Mouse (Mus musculus) heart, embryonic 11.5 days (tissue): Measurements from ENCODE around the gene Nos1ap. TPM values are rescaled to one million over a fixed set of nuclear protein-coding genes. Genes with fewer than 3 reads are reported as not detected.

Experiments used
- ATAC-seq: fragments of 200-750 bp; cut with Nextera tagmentation; replicated peaks from 2 replicates; pipeline ENCODE4 v1.8.0; 2017; ENCODE audit warnings: moderate library complexity; ENCODE audit not compliant: insufficient number of reproducible peaks, low FRiP score, low TSS enrichment
- H3K27ac ChIP-seq: fragments of 300-500 bp; sonication (generic); 2 replicates; pipeline ENCODE4 v1.5.1; 2014; ENCODE audit warnings: mild to moderate bottlenecking, low read depth, low read length
- H3K27me3 ChIP-seq: fragments of 300-500 bp; sonication (generic); 2 replicates; pipeline ENCODE4 v1.6.1; 2014; ENCODE audit warnings: mild to moderate bottlenecking, low read length, mixed read lengths; ENCODE audit not compliant: control insufficient read depth, insufficient read depth
- H3K36me3 ChIP-seq: fragments of 300-500 bp; sonication (generic); 2 replicates; pipeline ENCODE4 v1.6.1; 2014; ENCODE audit warnings: mild to moderate bottlenecking, low read length, moderate library complexity, mixed read lengths; ENCODE audit not compliant: control insufficient read depth, insufficient read depth
- H3K4me1 ChIP-seq: fragments of 300-500 bp; sonication (generic); 2 replicates; pipeline ENCODE4 v1.6.1; 2014; ENCODE audit warnings: low read length; ENCODE audit not compliant: control insufficient read depth, insufficient read depth
- H3K4me2 ChIP-seq: fragments of 300-500 bp; sonication (generic); 2 replicates; pipeline ENCODE4 v1.6.1; 2014; ENCODE audit warnings: mild to moderate bottlenecking, moderate library complexity
- H3K4me3 ChIP-seq: fragments of 300-500 bp; sonication (generic); 2 replicates; pipeline ENCODE4 v1.5.1; 2014; ENCODE audit warnings: low read depth, low read length
- H3K9ac ChIP-seq: fragments of 300-500 bp; sonication (generic); 2 replicates; pipeline ENCODE4 v1.6.1; 2014; ENCODE audit warnings: mild to moderate bottlenecking, low read depth, low read length, moderate library complexity
- H3K9me3 ChIP-seq: fragments of 300-500 bp; sonication (generic); replicated peaks from 2 replicates; pipeline ENCODE4 v1.6.1; 2016; ENCODE audit warnings: low read length; ENCODE audit not compliant: control insufficient read depth
- WGBS: fragments of 180-500 bp; shearing (Covaris S2); extraction: QIAGEN DNeasy Blood & Tissue Kit; methylation state at CpG from one replicate; pipeline ENCODE4 v1.1.7; 2014; ENCODE audit not compliant: insufficient replicate concordance; 5-methylcytosine and 5-hydroxymethylcytosine counted together
- polyA plus RNA-seq: library from polyadenylated mRNA; unstranded; fragments of >200 nt; fragmentation: Nextera tagmentation; extraction: Ambion mirVana; gene quantifications from 2 replicates; pipeline ENCODE4 v1.2.1, GENCODE M21; 2014

The Nos1ap gene
- polyA plus RNA-seq, 1 experiment from 2014 or later: 15.5 TPM

DNA sequence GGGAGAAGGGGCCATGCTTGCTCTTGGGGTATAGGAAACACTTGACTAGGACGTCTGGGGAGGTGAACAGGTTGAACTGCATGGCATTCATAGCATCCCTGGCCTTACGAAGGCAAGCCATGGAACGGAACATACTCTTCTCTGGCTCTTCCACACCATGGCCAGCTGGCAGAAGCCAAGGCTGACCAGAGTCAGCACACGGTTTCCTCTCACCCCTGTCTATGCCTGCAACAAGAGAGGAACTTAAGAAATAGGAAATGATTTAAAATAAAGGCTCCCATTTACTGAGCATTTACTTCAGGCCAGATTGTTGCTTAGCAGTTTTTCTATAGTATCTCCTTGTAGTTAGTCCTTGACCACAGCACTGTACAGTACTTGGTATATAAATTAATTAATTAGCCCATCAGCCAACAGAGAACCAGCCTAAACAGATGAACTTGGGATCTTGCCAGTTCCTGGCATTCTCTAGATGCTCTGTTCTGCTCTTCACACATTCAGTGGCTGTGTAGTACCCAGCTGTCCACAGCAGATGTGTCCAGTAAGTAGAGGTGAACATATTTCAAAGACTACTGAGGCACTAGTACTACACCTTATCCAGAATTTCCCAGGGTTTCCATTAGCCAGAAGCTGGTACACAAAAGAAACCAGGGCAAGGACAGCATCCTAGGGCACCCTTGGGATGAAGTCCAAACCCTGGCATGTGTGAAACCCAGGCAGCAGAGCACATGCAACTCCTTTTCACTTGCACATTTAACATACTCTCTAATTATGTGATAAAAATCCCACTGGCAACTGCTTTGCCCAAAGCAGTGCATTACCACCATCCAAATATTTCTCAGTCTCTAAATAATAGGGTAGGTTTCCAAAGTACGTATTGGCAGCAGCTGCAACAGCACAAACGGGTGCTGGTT, 123.3 kb downstream of the Nos1ap start:
- Histone ChIP-seq H3K4me3 (no peak overlapping the region), H3K27ac (no peak overlapping the region), H3K36me3 (no peaks in the 10 kb centered on the region), H3K4me2 (no peak overlapping the region), H3K4me1 (peaks cover 7% of the 10 kb centered on the region; the same call in 1 of the 2 replicates), H3K27me3 (no peaks in the 10 kb centered on the region), H3K9ac (no peak overlapping the region), H3K9me3 (no peaks in the 10 kb centered on the region)
- WGBS: 73% methylated on average over 6 of the region's 6 CpGs
- no peak for ATAC-seq

DNA sequence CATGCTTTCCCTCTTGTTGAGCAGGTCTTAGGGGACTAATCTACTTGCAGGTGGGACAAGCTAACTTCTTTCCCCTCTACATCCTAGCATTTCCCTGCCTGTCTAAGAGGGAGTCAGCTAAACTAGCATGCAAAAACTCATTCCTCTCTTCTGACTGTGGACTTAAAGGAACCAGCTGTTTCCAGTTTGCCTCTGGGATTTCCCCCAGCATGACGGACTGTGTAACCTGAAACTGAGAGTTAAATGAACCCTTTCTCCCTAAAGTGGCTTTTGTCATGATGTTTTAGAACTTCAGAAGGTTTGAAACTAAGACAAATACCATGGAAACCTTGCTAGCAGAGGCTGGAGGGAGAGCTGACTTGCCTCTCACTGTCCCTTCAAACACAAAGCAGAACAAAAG, 127.5 kb downstream of the Nos1ap start:
- no peaks in the 10 kb centered on the region for H3K36me3 ChIP-seq
- H3K9ac ChIP-seq: no peak overlapping the region
- no peak overlapping the region for H3K27ac ChIP-seq
- ATAC-seq: no peak
- no peaks in the 10 kb centered on the region for H3K27me3 ChIP-seq
- H3K9me3 ChIP-seq: no peaks in the 10 kb centered on the region
- no peak overlapping the region for H3K4me3 ChIP-seq
- WGBS: 70% methylated on average over 1 of the region's 1 CpGs
- H3K4me2 ChIP-seq: no peak overlapping the region
- H3K4me1 ChIP-seq: peaks cover 23% of the 10 kb centered on the region

DNA sequence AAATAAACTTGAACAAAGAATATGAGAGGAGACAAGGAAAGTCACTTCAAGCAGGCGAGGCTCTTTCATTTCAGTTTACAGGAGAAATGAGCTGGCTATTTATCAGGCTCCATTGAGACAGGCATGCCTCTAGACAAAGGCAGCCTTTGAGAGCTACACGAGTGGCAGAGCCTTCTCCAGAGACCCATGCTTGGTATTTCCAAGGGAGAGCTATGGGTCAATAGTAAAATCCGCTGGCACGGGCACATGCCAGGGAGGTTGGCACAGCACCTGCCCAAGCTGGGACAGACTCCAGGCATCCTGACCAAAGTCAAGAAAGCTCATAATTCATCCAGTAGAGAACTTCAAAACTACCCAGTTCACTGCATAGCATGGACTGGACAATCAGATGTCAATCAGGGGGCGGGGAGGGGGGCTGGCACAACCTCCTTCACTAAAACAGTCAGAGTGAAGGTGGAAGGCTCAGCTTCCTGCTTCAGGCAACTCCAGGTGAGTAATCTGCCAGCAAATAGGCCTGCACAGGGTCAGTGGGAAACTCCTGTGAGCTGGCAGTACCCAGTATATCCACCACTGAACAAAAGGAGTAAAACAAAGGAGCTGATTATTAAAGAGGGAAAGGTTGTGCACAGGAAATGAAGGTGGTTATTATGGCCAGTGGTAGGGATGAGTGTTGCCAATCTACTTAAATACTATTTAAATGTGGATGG, 129.6 kb downstream of the Nos1ap start:
- Histone ChIP-seq H3K4me3 (no peak overlapping the region), H3K4me1 (peaks cover 16% of the 10 kb centered on the region), H3K27ac (no peak overlapping the region), H3K4me2 (no peak overlapping the region), H3K27me3 (no peaks in the 10 kb centered on the region), H3K9me3 (no peaks in the 10 kb centered on the region), H3K36me3 (no peaks in the 10 kb centered on the region), H3K9ac (no peak overlapping the region)
- 75% methylated on average over 5 of the region's 5 CpGs for WGBS
- no peak for ATAC-seq

DNA sequence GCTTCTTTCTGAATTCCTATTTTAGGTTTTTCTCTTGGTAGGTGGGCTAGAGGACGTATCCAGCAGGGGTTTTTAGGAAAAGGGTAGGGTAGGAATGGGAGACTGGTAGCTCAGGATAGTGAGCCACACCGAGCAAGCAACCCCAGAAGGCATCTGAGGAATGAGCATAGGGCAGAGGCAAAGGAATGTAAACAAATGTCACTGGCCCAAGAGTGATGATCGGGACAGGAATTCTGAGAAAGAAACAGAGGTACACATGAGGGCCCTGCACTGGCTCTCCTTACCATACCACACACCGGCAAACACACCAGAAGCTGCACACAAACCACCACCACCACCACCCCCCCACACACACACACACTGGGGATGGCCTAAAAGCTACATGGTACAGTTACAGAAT, 132.0 kb downstream of the Nos1ap start:
- no peaks in the 10 kb centered on the region for H3K9me3 ChIP-seq
- peaks cover 20% of the 10 kb centered on the region for H3K4me1 ChIP-seq
- no peak overlapping the region for H3K27ac ChIP-seq
- 10% methylated on average over 4 of the region's 4 CpGs for WGBS
- 0 out of 2 replicates have a peak, but pooled peaks cover 3% of the 10 kb centered on the region for H3K36me3 ChIP-seq
- no peaks in the 10 kb centered on the region for H3K27me3 ChIP-seq
- no peak overlapping the region for H3K4me3 ChIP-seq
- H3K4me2 ChIP-seq: no peak overlapping the region; the same call in 1 of the 2 replicates
- ATAC-seq: no peak
- no peak overlapping the region for H3K9ac ChIP-seq

DNA sequence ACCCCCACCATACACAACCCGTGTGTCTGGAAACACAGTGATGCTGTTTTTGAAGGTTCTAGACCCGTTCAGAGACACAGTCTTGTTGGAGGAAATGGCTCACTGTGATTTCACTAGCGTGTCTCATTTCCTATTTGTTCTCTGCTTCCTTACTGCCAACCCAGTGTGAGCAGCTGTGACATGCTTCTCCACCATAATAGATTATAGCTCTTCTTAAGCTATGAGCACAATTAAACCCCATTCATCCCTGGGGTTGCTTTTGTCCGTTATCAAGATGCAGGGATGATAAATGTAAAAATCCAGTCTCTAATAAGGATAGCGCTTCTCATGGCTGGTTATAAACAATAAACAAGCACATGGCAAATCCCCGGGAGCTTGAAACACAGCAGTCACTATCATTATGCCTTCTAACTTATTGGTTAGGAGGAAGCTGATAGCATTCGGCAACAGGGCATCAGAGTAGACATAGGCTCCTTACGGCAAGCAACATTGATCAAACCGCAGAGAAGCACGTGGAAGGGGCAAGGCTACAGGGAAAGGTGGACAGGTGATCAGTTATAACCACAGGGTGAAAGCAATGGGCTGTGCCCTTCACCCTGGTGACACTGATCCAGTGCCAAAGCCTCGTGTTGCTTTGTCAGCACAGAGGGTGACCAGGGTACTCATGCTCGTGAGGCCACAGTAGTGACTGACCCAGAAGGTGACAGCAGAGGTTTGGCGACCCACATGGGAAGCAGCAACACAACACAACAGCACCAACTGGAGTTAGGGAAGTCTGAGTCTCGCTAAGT, 133.6 kb downstream of the Nos1ap start:
- Histone ChIP-seq H3K9ac (no peak overlapping the region), H3K36me3 (0 out of 2 replicates have a peak, but pooled peaks cover 3% of the 10 kb centered on the region), H3K4me2 (no peak overlapping the region), H3K27me3 (no peaks in the 10 kb centered on the region), H3K4me1 (peaks cover 20% of the 10 kb centered on the region), H3K27ac (no peak overlapping the region), H3K4me3 (no peak overlapping the region), H3K9me3 (no peaks in the 10 kb centered on the region)
- 83% methylated on average over 14 of the region's 14 CpGs for WGBS
- ATAC-seq: no peak

DNA sequence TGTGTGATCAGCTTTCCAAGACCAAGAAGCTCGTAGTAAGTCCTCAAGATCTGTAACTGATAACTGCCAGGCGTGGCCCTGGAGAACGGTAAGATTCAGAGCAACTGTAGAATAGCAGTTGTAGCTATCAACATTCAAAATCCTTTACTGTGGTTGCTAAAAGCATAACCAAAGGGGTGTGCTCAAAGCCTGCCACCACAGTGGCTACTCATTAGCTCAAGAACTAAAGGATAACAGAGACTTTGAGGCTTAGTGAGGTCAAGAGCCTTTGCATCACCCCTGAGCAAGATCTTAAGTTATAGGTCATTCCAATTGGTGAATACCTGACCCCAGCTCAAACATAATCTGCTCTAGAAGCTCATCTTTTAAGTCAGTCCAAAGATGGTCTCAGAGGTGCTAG, 134.3 kb downstream of the Nos1ap start:
- Histone ChIP-seq H3K27me3 (no peaks in the 10 kb centered on the region), H3K4me1 (peaks cover 20% of the 10 kb centered on the region), H3K36me3 (0 out of 2 replicates have a peak, but pooled peaks cover 3% of the 10 kb centered on the region), H3K4me2 (no peak overlapping the region), H3K9ac (no peak overlapping the region), H3K4me3 (no peak overlapping the region), H3K27ac (no peak overlapping the region), H3K9me3 (no peaks in the 10 kb centered on the region)
- WGBS: 78% methylated on average over 3 of the region's 3 CpGs
- ATAC-seq: no peak

DNA sequence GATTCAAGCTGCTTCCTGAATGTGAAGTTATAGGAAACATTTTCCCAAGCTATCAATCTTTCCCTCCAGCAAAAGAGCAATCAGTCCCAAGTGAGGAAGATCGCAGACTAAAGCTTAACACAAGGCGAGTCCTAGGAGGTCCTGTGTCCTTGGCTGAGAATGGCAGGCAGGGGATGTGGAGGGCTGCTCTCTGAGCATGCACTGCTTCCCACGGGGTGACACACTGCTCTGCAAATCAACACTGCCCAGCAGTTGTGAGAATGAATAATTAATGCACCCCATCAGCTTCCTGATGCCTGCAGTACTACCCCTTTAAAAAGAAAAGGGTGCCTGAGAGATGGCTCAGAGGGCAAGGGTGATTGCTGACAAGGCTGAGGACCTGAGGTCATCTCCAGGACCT, 136.2 kb downstream of the Nos1ap start:
- Histone ChIP-seq H3K9me3 (no peaks in the 10 kb centered on the region), H3K4me1 (peaks cover 16% of the 10 kb centered on the region), H3K27ac (no peak overlapping the region), H3K4me2 (no peak overlapping the region), H3K9ac (no peak overlapping the region), H3K4me3 (no peak overlapping the region), H3K36me3 (0 out of 2 replicates have a peak, but pooled peaks cover 3% of the 10 kb centered on the region), H3K27me3 (no peaks in the 10 kb centered on the region)
- WGBS: 45% methylated on average over 3 of the region's 3 CpGs
- ATAC-seq: no peak

DNA sequence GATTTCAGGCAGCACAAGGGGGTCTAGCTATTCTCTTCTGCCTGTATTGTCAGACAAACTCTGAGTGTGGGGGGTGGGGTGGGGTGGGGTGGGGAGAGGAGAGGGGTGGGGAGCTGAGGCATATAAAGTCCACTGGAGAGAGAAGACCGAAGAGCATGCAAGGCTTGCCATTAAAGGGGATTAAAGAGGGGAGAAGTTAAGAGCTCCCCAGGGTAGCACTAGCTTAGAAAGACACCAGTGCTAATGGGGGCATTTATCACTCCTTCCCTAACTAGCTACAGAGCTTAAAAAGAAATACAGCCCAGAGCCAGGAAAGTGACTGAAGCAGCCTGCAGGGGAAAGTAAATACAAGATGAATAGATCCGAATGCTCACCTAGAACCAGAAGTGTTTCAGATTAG, 141.4 kb downstream of the Nos1ap start:
- no peak overlapping the region for H3K4me3 ChIP-seq
- peaks cover 8% of the 10 kb centered on the region; the same call in 1 of the 2 replicates for H3K4me1 ChIP-seq
- H3K4me2 ChIP-seq: no peak overlapping the region
- no peaks in the 10 kb centered on the region for H3K27me3 ChIP-seq
- H3K9ac ChIP-seq: no peak overlapping the region
- no peaks in the 10 kb centered on the region for H3K9me3 ChIP-seq
- no peaks in the 10 kb centered on the region for H3K36me3 ChIP-seq
- ATAC-seq: no peak
- WGBS: 24% methylated on average over 2 of the region's 2 CpGs
- H3K27ac ChIP-seq: no peak overlapping the region
